Mouse (Mus musculus) hindbrain, embryonic 15.5 days (tissue): Measurements from ENCODE around the gene Mapkbp1. TPM values are rescaled to one million over a fixed set of nuclear protein-coding genes. Genes with fewer than 3 reads are reported as not detected.

Experiments
- ATAC-seq: fragments of 200-750 bp; cut with Nextera tagmentation; 2 replicates; pipeline ENCODE4 v1.8.0; 2017; ENCODE audit warnings: low read depth, moderate number of reproducible peaks, moderate TSS enrichment; ENCODE audit not compliant: low FRiP score
- H3K27ac ChIP-seq: fragments of 300-500 bp; sonication (generic); replicated peaks from 2 replicates; pipeline ENCODE4 v1.5.1; 2015; ENCODE audit warnings: mild to moderate bottlenecking, inconsistent platforms
- H3K27me3 ChIP-seq: fragments of 300-500 bp; sonication (generic); 2 replicates; pipeline ENCODE4 v1.6.1; 2015; ENCODE audit warnings: control low read depth, inconsistent platforms
- H3K36me3 ChIP-seq: fragments of 300-500 bp; sonication (generic); 2 replicates; pipeline ENCODE4 v1.6.1; 2015; ENCODE audit warnings: control low read depth, inconsistent platforms
- H3K4me1 ChIP-seq: fragments of 300-500 bp; sonication (generic); replicated peaks from 2 replicates; pipeline ENCODE4 v1.6.1; 2015; ENCODE audit warnings: control low read depth, inconsistent platforms
- H3K4me2 ChIP-seq: fragments of 300-500 bp; sonication (generic); 2 replicates; pipeline ENCODE4 v1.6.1; 2015; ENCODE audit warnings: moderate library complexity, mild to moderate bottlenecking, inconsistent platforms
- H3K4me3 ChIP-seq: fragments of 300-500 bp; sonication (generic); 2 replicates; pipeline ENCODE4 v1.5.1; 2015; ENCODE audit warnings: mild to moderate bottlenecking, inconsistent platforms
- H3K9ac ChIP-seq: fragments of 300-500 bp; sonication (generic); 2 replicates; pipeline ENCODE4 v1.6.1; 2015; ENCODE audit warnings: inconsistent platforms
- H3K9me3 ChIP-seq: fragments of 300-500 bp; sonication (generic); 2 replicates; pipeline ENCODE4 v1.6.1; 2016; ENCODE audit warnings: control low read depth, inconsistent platforms
- WGBS: fragments of 180-500 bp; shearing (Covaris S2); methylation state at CpG from one replicate; pipeline ENCODE4 v1.1.7; 2015; 5-methylcytosine and 5-hydroxymethylcytosine counted together
- polyA plus RNA-seq: library from polyadenylated mRNA; unstranded; fragments of >200 nt; fragmentation: Nextera tagmentation; extraction: Ambion mirVana; gene quantifications from 2 replicates; pipeline ENCODE4 v1.2.1, GENCODE M21; 2015

Gene Mapkbp1
- polyA plus RNA-seq, 1 experiment from 2014 or later = 9.8 TPM

GRCm38 (mm10) chr2:120037744-120038143 is 65.2 kb downstream of the Mapkbp1 start:
- Histone ChIP-seq H3K9ac (no peak overlapping the region), H3K9me3 (no peaks in the 10 kb centered on the region), H3K4me2 (no peak overlapping the region), H3K27me3 (no peaks in the 10 kb centered on the region), H3K4me3 (no peak overlapping the region), H3K4me1 (no peaks in the 10 kb centered on the region), H3K36me3 (peaks cover 48% of the 10 kb centered on the region), H3K27ac (no peak overlapping the region)
- 95% methylated on average over 9 of the region's 9 CpGs for WGBS
- no peak for ATAC-seq

GRCm38 (mm10) chr2:120040991-120041390 is 68.5 kb downstream of the Mapkbp1 start:
- Histone ChIP-seq H3K27me3 (no peaks in the 10 kb centered on the region), H3K27ac (no peak overlapping the region), H3K9ac (no peak overlapping the region), H3K36me3 (peaks cover 44% of the 10 kb centered on the region), H3K9me3 (no peaks in the 10 kb centered on the region), H3K4me3 (no peak overlapping the region), H3K4me1 (no peaks in the 10 kb centered on the region), H3K4me2 (no peak overlapping the region)
- ATAC-seq = no peak
- 75% methylated on average over 5 of the region's 5 CpGs for WGBS

- Histone ChIP-seq H3K27ac (no peak overlapping the region), H3K9me3 (no peaks in the 10 kb centered on the region), H3K4me2 (no peak overlapping the region), H3K4me3 (no peak overlapping the region), H3K27me3 (no peaks in the 10 kb centered on the region), H3K9ac (no peak overlapping the region), H3K36me3 (peaks cover 21% of the 10 kb centered on the region; the same call in 1 of the 2 replicates), H3K4me1 (no peaks in the 10 kb centered on the region)
- 64% methylated on average over 4 of the region's 4 CpGs for WGBS
- ATAC-seq = no peak
These were observed 71.7 kb downstream of the Mapkbp1 start for GRCm38 (mm10) chr2:120044101-120044603.

GRCm38 (mm10) chr2:120044676-120045075 is 72.2 kb downstream of the Mapkbp1 start:
- Histone ChIP-seq H3K36me3 (peaks cover 15% of the 10 kb centered on the region; the same call in 1 of the 2 replicates), H3K9me3 (no peaks in the 10 kb centered on the region), H3K27ac (no peak overlapping the region), H3K4me3 (no peak overlapping the region), H3K4me2 (no peak overlapping the region), H3K27me3 (no peaks in the 10 kb centered on the region), H3K9ac (no peak overlapping the region), H3K4me1 (no peaks in the 10 kb centered on the region)
- WGBS = 87% methylated on average over 3 of the region's 3 CpGs
- ATAC-seq = no peak

GRCm38 (mm10) chr2:120046486-120047310 is 74.2 kb downstream of the Mapkbp1 start:
- Histone ChIP-seq H3K4me3 (no peak overlapping the region), H3K36me3 (peaks cover 2% of the 10 kb centered on the region; the same call in 1 of the 2 replicates), H3K4me2 (no peak overlapping the region), H3K9me3 (no peaks in the 10 kb centered on the region), H3K27ac (no peak overlapping the region), H3K4me1 (no peaks in the 10 kb centered on the region), H3K9ac (no peak overlapping the region), H3K27me3 (no peaks in the 10 kb centered on the region)
- ATAC-seq = no peak
- 63% methylated on average over 14 of the region's 14 CpGs for WGBS

- H3K9me3 ChIP-seq = no peaks in the 10 kb centered on the region
- no peak overlapping the region for H3K4me2 ChIP-seq
- H3K4me3 ChIP-seq = no peak overlapping the region
- no peaks in the 10 kb centered on the region for H3K27me3 ChIP-seq
- no peaks in the 10 kb centered on the region for H3K36me3 ChIP-seq
- H3K27ac ChIP-seq = no peak overlapping the region
- no peaks in the 10 kb centered on the region for H3K4me1 ChIP-seq
- no peak for ATAC-seq
- no peak overlapping the region for H3K9ac ChIP-seq
- WGBS = 79% methylated on average over 9 of the region's 9 CpGs
These were observed 75.7 kb downstream of the Mapkbp1 start for GRCm38 (mm10) chr2:120048173-120048572.

GRCm38 (mm10) chr2:120049632-120050274 is 77.3 kb downstream of the Mapkbp1 start:
- Histone ChIP-seq H3K36me3 (no peaks in the 10 kb centered on the region), H3K9ac (no peak overlapping the region), H3K4me3 (no peak overlapping the region), H3K27me3 (no peaks in the 10 kb centered on the region), H3K4me2 (no peak overlapping the region), H3K4me1 (no peaks in the 10 kb centered on the region), H3K27ac (no peak overlapping the region), H3K9me3 (no peaks in the 10 kb centered on the region)
- ATAC-seq = no peak
- WGBS = 64% methylated on average over 10 of the region's 10 CpGs

GRCm38 (mm10) chr2:120051405-120051804 is 78.9 kb downstream of the Mapkbp1 start:
- Histone ChIP-seq H3K4me2 (no peak overlapping the region), H3K27ac (no peak overlapping the region), H3K4me1 (no peaks in the 10 kb centered on the region), H3K4me3 (no peak overlapping the region), H3K9ac (no peak overlapping the region), H3K27me3 (no peaks in the 10 kb centered on the region), H3K9me3 (no peaks in the 10 kb centered on the region), H3K36me3 (no peaks in the 10 kb centered on the region)
- ATAC-seq = no peak
- 57% methylated on average over 6 of the region's 6 CpGs for WGBS

GRCm38 (mm10) chr2:120054771-120055552 is 82.5 kb downstream of the Mapkbp1 start:
- H3K27me3 ChIP-seq = no peaks in the 10 kb centered on the region
- H3K27ac ChIP-seq = no peak overlapping the region
- H3K4me2 ChIP-seq = no peak overlapping the region
- H3K9ac ChIP-seq = no peak overlapping the region
- no peak for ATAC-seq
- no peaks in the 10 kb centered on the region for H3K36me3 ChIP-seq
- H3K4me1 ChIP-seq = no peaks in the 10 kb centered on the region
- 88% methylated on average over 12 of the region's 12 CpGs for WGBS
- H3K4me3 ChIP-seq = no peak overlapping the region
- H3K9me3 ChIP-seq = no peaks in the 10 kb centered on the region

GRCm38 (mm10) chr2:120055923-120056322 is 83.4 kb downstream of the Mapkbp1 start:
- Histone ChIP-seq H3K27me3 (no peaks in the 10 kb centered on the region), H3K4me1 (no peaks in the 10 kb centered on the region), H3K36me3 (no peaks in the 10 kb centered on the region), H3K4me3 (no peak overlapping the region), H3K27ac (no peak overlapping the region), H3K9me3 (no peaks in the 10 kb centered on the region), H3K9ac (no peak overlapping the region), H3K4me2 (no peak overlapping the region)
- WGBS = 82% methylated on average over 10 of the region's 10 CpGs
- ATAC-seq = no peak

- Histone ChIP-seq H3K9ac (no peak overlapping the region), H3K4me1 (no peaks in the 10 kb centered on the region), H3K27ac (no peak overlapping the region), H3K9me3 (no peaks in the 10 kb centered on the region), H3K27me3 (no peaks in the 10 kb centered on the region), H3K36me3 (no peaks in the 10 kb centered on the region), H3K4me3 (no peak overlapping the region), H3K4me2 (no peak overlapping the region)
- WGBS = 91% methylated on average over 4 of the region's 4 CpGs
- no peak for ATAC-seq
These were observed 86.3 kb downstream of the Mapkbp1 start for GRCm38 (mm10) chr2:120058818-120059217.

- Histone ChIP-seq H3K9me3 (no peaks in the 10 kb centered on the region), H3K4me3 (no peak overlapping the region), H3K9ac (no peak overlapping the region), H3K4me1 (no peaks in the 10 kb centered on the region), H3K27ac (no peak overlapping the region), H3K36me3 (no peaks in the 10 kb centered on the region), H3K27me3 (no peaks in the 10 kb centered on the region), H3K4me2 (no peak overlapping the region)
- no peak for ATAC-seq
- 94% methylated on average over 3 of the region's 3 CpGs for WGBS
These were observed 87.0 kb downstream of the Mapkbp1 start for GRCm38 (mm10) chr2:120059466-120059865.
